Mouse (Mus musculus) intestine, embryonic 14.5 days (tissue): Measurements from ENCODE around the gene Cep44. TPM values are rescaled to one million over a fixed set of nuclear protein-coding genes. Genes with fewer than 3 reads are reported as not detected.

Experiments
- ATAC-seq: fragments of 200-750 bp; cut with Nextera tagmentation; replicated peaks from 2 replicates; pipeline ENCODE4 v1.8.0; 2017; ENCODE audit warnings: low read depth, moderate number of reproducible peaks, moderate TSS enrichment, moderate library complexity; ENCODE audit not compliant: low FRiP score, low TSS enrichment
- DNase-seq: peaks from one replicate; pipeline ENCODE4 v3.0.0-alpha.2; 2018; ENCODE audit warnings: low spot score
- H3K27ac ChIP-seq: fragments of 300-500 bp; sonication (generic); 2 replicates; pipeline ENCODE4 v1.5.1; 2014; ENCODE audit warnings: low read depth, mild to moderate bottlenecking, control low read depth
- H3K27me3 ChIP-seq: fragments of 300-500 bp; sonication (generic); replicated peaks from 2 replicates; pipeline ENCODE4 v1.6.1; 2014; ENCODE audit warnings: low read length, control low read depth; ENCODE audit not compliant: control insufficient read depth, insufficient read depth
- H3K36me3 ChIP-seq: fragments of 300-500 bp; sonication (generic); 2 replicates; pipeline ENCODE4 v1.6.1; 2014; ENCODE audit warnings: low read length, control low read depth; ENCODE audit not compliant: control insufficient read depth, insufficient read depth
- H3K4me1 ChIP-seq: fragments of 300-500 bp; sonication (generic); replicated peaks from 2 replicates; pipeline ENCODE4 v1.6.1; 2014; ENCODE audit warnings: low read length, control low read depth, mixed read lengths; ENCODE audit not compliant: control insufficient read depth, insufficient read depth
- H3K4me2 ChIP-seq: fragments of 300-500 bp; sonication (generic); 2 replicates; pipeline ENCODE4 v1.6.1; 2014; ENCODE audit warnings: low read length
- H3K4me3 ChIP-seq: fragments of 300-500 bp; sonication (generic); 2 replicates; pipeline ENCODE4 v1.5.1; 2014; ENCODE audit warnings: low read depth, low read length, control low read depth, mixed read lengths
- H3K9ac ChIP-seq: fragments of 300-500 bp; sonication (generic); 2 replicates; pipeline ENCODE4 v1.6.1; 2014; ENCODE audit warnings: mild to moderate bottlenecking, low read length
- H3K9me3 ChIP-seq: fragments of 300-500 bp; sonication (generic); 2 replicates; pipeline ENCODE4 v1.6.1; 2016; ENCODE audit warnings: low read length, control low read depth; ENCODE audit not compliant: control insufficient read depth
- WGBS: fragments of 180-500 bp; shearing (Covaris S2); extraction: QIAGEN DNeasy Blood & Tissue Kit; methylation state at CpG from one replicate; pipeline ENCODE4 v1.1.7; 2014; 5-methylcytosine and 5-hydroxymethylcytosine counted together
- polyA plus RNA-seq: library from polyadenylated mRNA; unstranded; fragments of >200 nt; fragmentation: Nextera tagmentation; extraction: Ambion mirVana; gene quantifications from 2 replicates; pipeline ENCODE4 v1.2.1, GENCODE M21; 2014

Gene Cep44
- polyA plus RNA-seq, 1 experiment from 2014 or later = 31.7 TPM

GRCm38 (mm10) chr8:56552551-56553103, 1.8 kb upstream of the Cep44 start:
- Histone ChIP-seq H3K27ac (no peak overlapping the region), H3K27me3 (no peaks in the 10 kb centered on the region), H3K4me1 (peaks cover 14% of the 10 kb centered on the region), H3K36me3 (no peaks in the 10 kb centered on the region), H3K4me3 (no peak overlapping the region), H3K9ac (no peak overlapping the region), H3K9me3 (no peaks in the 10 kb centered on the region), H3K4me2 (peak overlapping the region; percentile 76)
- 60% methylated on average over 5 of the region's 5 CpGs for whole genome bisulfite sequencing
- ATAC-seq = no peak
- no peak for DNase-seq

- WGBS = 25% methylated on average over 10 of the region's 10 CpGs
- H3K9ac ChIP-seq = peak overlapping the region; percentile 87
- H3K27me3 ChIP-seq = no peaks in the 10 kb centered on the region
- peaks cover 14% of the 10 kb centered on the region for H3K4me1 ChIP-seq
- peak overlapping the region; percentile 98 for H3K4me3 ChIP-seq
- H3K4me2 ChIP-seq = peak overlapping the region; percentile 76
- no peak overlapping the region for H3K27ac ChIP-seq
- no peak for DNase-seq
- no peaks in the 10 kb centered on the region for H3K36me3 ChIP-seq
- H3K9me3 ChIP-seq = no peaks in the 10 kb centered on the region
- no peak for ATAC-seq
Observed at GRCm38 (mm10) chr8:56552045-56552444, 1.2 kb upstream of the Cep44 start.

GRCm38 (mm10) chr8:56551361-56551852, 560 bp upstream of the Cep44 start:
- H3K27me3 ChIP-seq = no peaks in the 10 kb centered on the region
- WGBS = under 1% methylated on average over 28 of the region's 28 CpGs
- peak overlapping the region; percentile 78 for H3K27ac ChIP-seq

GRCm38 (mm10) chr8:56547866-56548265, 3.0 kb downstream of the Cep44 start:
- ATAC-seq (no peak), DNase-seq (no peak)
- Histone ChIP-seq H3K9me3 (no peaks in the 10 kb centered on the region), H3K4me2 (no peak overlapping the region), H3K4me3 (no peak overlapping the region), H3K9ac (no peak overlapping the region), H3K4me1 (peaks cover 14% of the 10 kb centered on the region), H3K27me3 (no peaks in the 10 kb centered on the region), H3K36me3 (peaks cover 21% of the 10 kb centered on the region), H3K27ac (no peak overlapping the region)
- 88% methylated on average over 2 of the region's 2 CpGs for WGBS

More at GRCm38 (mm10) chr8:56551361-56551852, 560 bp upstream of the Cep44 start:
- Histone ChIP-seq H3K36me3 (no peaks in the 10 kb centered on the region), H3K9ac (peak overlapping the region; percentile 87), H3K4me1 (peaks cover 14% of the 10 kb centered on the region), H3K4me3 (peak overlapping the region; percentile 98), H3K9me3 (no peaks in the 10 kb centered on the region), H3K4me2 (peak overlapping the region; percentile 76)
- peak; percentile 97 for ATAC-seq
- peak; percentile 92 for DNase-seq

- H3K36me3 ChIP-seq = peaks cover 80% of the 10 kb centered on the region
- no peak for DNase-seq
- 85% methylated on average over 7 of the region's 7 CpGs for WGBS
Observed at GRCm38 (mm10) chr8:56540706-56541105, 10.1 kb downstream of the Cep44 start.

GRCm38 (mm10) chr8:56530359-56530758, 20.5 kb downstream of the Cep44 start:
- 0 out of 2 replicates have a peak, but pooled peaks cover 4% of the 10 kb centered on the region for H3K4me1 ChIP-seq
- DNase-seq = peak; percentile 86
- no peaks in the 10 kb centered on the region for H3K27me3 ChIP-seq
- no peak overlapping the region for H3K4me3 ChIP-seq
- H3K9ac ChIP-seq = no peak overlapping the region
- 3% methylated on average over 3 of the region's 3 CpGs for WGBS
- ATAC-seq = no peak
- H3K27ac ChIP-seq = no peak overlapping the region
- peaks cover 15% of the 10 kb centered on the region for H3K36me3 ChIP-seq
- no peak overlapping the region for H3K4me2 ChIP-seq
- no peaks in the 10 kb centered on the region for H3K9me3 ChIP-seq

More at GRCm38 (mm10) chr8:56540706-56541105, 10.1 kb downstream of the Cep44 start:
- no peak for ATAC-seq
- H3K9ac ChIP-seq = no peak overlapping the region
- no peak overlapping the region for H3K4me3 ChIP-seq
- no peaks in the 10 kb centered on the region for H3K27me3 ChIP-seq
- H3K9me3 ChIP-seq = no peaks in the 10 kb centered on the region
- no peaks in the 10 kb centered on the region for H3K4me1 ChIP-seq
- H3K27ac ChIP-seq = no peak overlapping the region
- H3K4me2 ChIP-seq = no peak overlapping the region

- no peak overlapping the region for H3K9ac ChIP-seq
- H3K4me1 ChIP-seq = 0 out of 2 replicates have a peak, but pooled peaks cover 4% of the 10 kb centered on the region
- H3K27me3 ChIP-seq = no peaks in the 10 kb centered on the region
- H3K4me3 ChIP-seq = no peak overlapping the region
- DNase-seq (no peak), ATAC-seq (no peak)
- no peak overlapping the region for H3K4me2 ChIP-seq
- H3K27ac ChIP-seq = no peak overlapping the region
- peaks cover 14% of the 10 kb centered on the region for H3K36me3 ChIP-seq
- H3K9me3 ChIP-seq = no peaks in the 10 kb centered on the region
- WGBS = 59% methylated on average over 6 of the region's 6 CpGs
Observed at GRCm38 (mm10) chr8:56528869-56529268, 22.0 kb downstream of the Cep44 start.

- H3K27me3 ChIP-seq = no peaks in the 10 kb centered on the region
- no peak overlapping the region for H3K27ac ChIP-seq
- H3K9ac ChIP-seq = no peak overlapping the region
- no peak overlapping the region for H3K4me3 ChIP-seq
- no peaks in the 10 kb centered on the region for H3K36me3 ChIP-seq
- 76% methylated on average over 4 of the region's 4 CpGs for WGBS
- no peak for DNase-seq
- no peaks in the 10 kb centered on the region for H3K4me1 ChIP-seq
- no peak for ATAC-seq
- no peaks in the 10 kb centered on the region for H3K9me3 ChIP-seq
- no peak overlapping the region for H3K4me2 ChIP-seq
Observed at GRCm38 (mm10) chr8:56521051-56521450, 29.8 kb downstream of the Cep44 start.

- Histone ChIP-seq H3K36me3 (no peaks in the 10 kb centered on the region), H3K27ac (no peak overlapping the region), H3K4me2 (no peak overlapping the region), H3K9ac (no peak overlapping the region), H3K4me1 (no peaks in the 10 kb centered on the region), H3K27me3 (no peaks in the 10 kb centered on the region), H3K9me3 (no peaks in the 10 kb centered on the region), H3K4me3 (no peak overlapping the region)
- WGBS = 86% methylated on average over 2 of the region's 2 CpGs
- no peak for ATAC-seq
- no peak for DNase-seq
Observed at GRCm38 (mm10) chr8:56520249-56520648, 30.6 kb downstream of the Cep44 start.
